Mouse (Mus musculus): Measurements from ENCODE around the gene Olfr482. TPM values are rescaled to one million over a fixed set of nuclear protein-coding genes. Genes with fewer than 3 reads are reported as not detected.

The Olfr482 gene
- polyA plus RNA-seq, 1 experiment from 2014 or later, result not detected

Other genes starting within 250 kb of the Olfr482 start
- not detected in 2 replicates for gene Olfr472, start 199.7 kb downstream of the Olfr482 start, polyA plus RNA-seq (2014; fragmentation: Nextera tagmentation; extraction: Ambion mirVana)
- gene Olfr473, start 167.1 kb downstream of the Olfr482 start, polyA plus RNA-seq (2014; fragmentation: Nextera tagmentation; extraction: Ambion mirVana), result not detected in 2 replicates
- not detected in 2 replicates for gene Olfr474, start 142.9 kb downstream of the Olfr482 start, polyA plus RNA-seq (2014; fragmentation: Nextera tagmentation; extraction: Ambion mirVana)
- gene Olfr476, start 132.8 kb downstream of the Olfr482 start, polyA plus RNA-seq (2014; fragmentation: Nextera tagmentation; extraction: Ambion mirVana), result not detected in 2 replicates
- gene Olfr477, start 110.9 kb downstream of the Olfr482 start, polyA plus RNA-seq (2014; fragmentation: Nextera tagmentation; extraction: Ambion mirVana), result not detected in 2 replicates
- not detected in 2 replicates for gene Olfr478, start 63.6 kb downstream of the Olfr482 start, polyA plus RNA-seq (2014; fragmentation: Nextera tagmentation; extraction: Ambion mirVana)
- gene Olfr479, start 46.9 kb downstream of the Olfr482 start, polyA plus RNA-seq (2014; fragmentation: Nextera tagmentation; extraction: Ambion mirVana), result not detected in 2 replicates
- not detected in 2 replicates for gene Olfr480, start 30.2 kb downstream of the Olfr482 start, polyA plus RNA-seq (2014; fragmentation: Nextera tagmentation; extraction: Ambion mirVana)
- not detected in 2 replicates for gene Olfr481, start 17.7 kb downstream of the Olfr482 start, polyA plus RNA-seq (2014; fragmentation: Nextera tagmentation; extraction: Ambion mirVana)
- gene Olfr483, start 3.3 kb upstream of the Olfr482 start, polyA plus RNA-seq (2014; fragmentation: Nextera tagmentation; extraction: Ambion mirVana), result not detected in 2 replicates
- gene Olfr484, start 29.9 kb upstream of the Olfr482 start, polyA plus RNA-seq (2014; fragmentation: Nextera tagmentation; extraction: Ambion mirVana), result not detected in 2 replicates
- gene Olfr485, start 62.3 kb upstream of the Olfr482 start, polyA plus RNA-seq (2014; fragmentation: Nextera tagmentation; extraction: Ambion mirVana), result not detected in 2 replicates
- gene Olfr486, start 75.2 kb upstream of the Olfr482 start, polyA plus RNA-seq (2014; fragmentation: Nextera tagmentation; extraction: Ambion mirVana), result not detected in 2 replicates
- gene Olfr487, start 117.0 kb upstream of the Olfr482 start, polyA plus RNA-seq (2014; fragmentation: Nextera tagmentation; extraction: Ambion mirVana), result not detected in 2 replicates
- not detected in 2 replicates for gene Olfr488, start 160.8 kb upstream of the Olfr482 start, polyA plus RNA-seq (2014; fragmentation: Nextera tagmentation; extraction: Ambion mirVana)
- not detected in 2 replicates for gene Olfr490, start 191.3 kb upstream of the Olfr482 start, polyA plus RNA-seq (2014; fragmentation: Nextera tagmentation; extraction: Ambion mirVana)
- not detected in 2 replicates for gene Olfr491, start 215.9 kb upstream of the Olfr482 start, polyA plus RNA-seq (2014; fragmentation: Nextera tagmentation; extraction: Ambion mirVana)
- gene Olfr492, start 226.1 kb upstream of the Olfr482 start, polyA plus RNA-seq (2014; fragmentation: Nextera tagmentation; extraction: Ambion mirVana), result not detected in 2 replicates
- gene Olfr493, start 249.4 kb upstream of the Olfr482 start, polyA plus RNA-seq (2014; fragmentation: Nextera tagmentation; extraction: Ambion mirVana), result not detected in 2 replicates

All from liver, embryonic 11.5 days (tissue).